Mouse (Mus musculus): Measurements from ENCODE around the gene Gmds. TPM values are rescaled to one million over a fixed set of nuclear protein-coding genes. Genes with fewer than 3 reads are reported as not detected.

The Gmds gene
- polyA plus RNA-seq, 1 experiment: 11.3 TPM

GRCm38 (mm10) chr13:32178682-32179081, 159.9 kb downstream of the Gmds start:
- H3K4me3 ChIP-seq (ENCODE audit: insufficient read depth, low read length): no peak overlapping the region
- H3K27ac ChIP-seq (ENCODE audit: insufficient read depth, low read length): no peak overlapping the region
- H3K4me1 ChIP-seq (ENCODE audit: control insufficient read depth, insufficient read depth, low read length): no peaks in the 10 kb centered on the region
- no peak for TF ChIP-seq CTCF (IDR thresholded peaks at IDR 0.05; ENCODE audit: extremely low read depth, insufficient read depth, low read length)
- TF ChIP-seq POLR2A (IDR thresholded peaks at IDR 0.05; ENCODE audit: extremely low read depth, insufficient read depth, low read length): no peak

GRCm38 (mm10) chr13:32177852-32178453, 160.6 kb downstream of the Gmds start:
- TF ChIP-seq CTCF (IDR thresholded peaks at IDR 0.05; ENCODE audit: extremely low read depth, insufficient read depth, low read length) (no peak), POLR2A (IDR thresholded peaks at IDR 0.05; ENCODE audit: extremely low read depth, insufficient read depth, low read length) (no peak)
- H3K4me3 ChIP-seq (ENCODE audit: insufficient read depth, low read length): no peak overlapping the region
- H3K27ac ChIP-seq (ENCODE audit: insufficient read depth, low read length): no peak overlapping the region
- no peaks in the 10 kb centered on the region for H3K4me1 ChIP-seq (ENCODE audit: control insufficient read depth, insufficient read depth, low read length)

- no peak overlapping the region for H3K4me3 ChIP-seq (ENCODE audit: insufficient read depth, low read length)
- no peak overlapping the region for H3K27ac ChIP-seq (ENCODE audit: insufficient read depth, low read length)
- TF ChIP-seq POLR2A (IDR thresholded peaks at IDR 0.05; ENCODE audit: extremely low read depth, insufficient read depth, low read length) (no peak), CTCF (IDR thresholded peaks at IDR 0.05; ENCODE audit: extremely low read depth, insufficient read depth, low read length) (no peak)
- H3K4me1 ChIP-seq (ENCODE audit: control insufficient read depth, insufficient read depth, low read length): no peaks in the 10 kb centered on the region
These were observed 163.5 kb downstream of the Gmds start for GRCm38 (mm10) chr13:32175028-32175427.

DNA sequence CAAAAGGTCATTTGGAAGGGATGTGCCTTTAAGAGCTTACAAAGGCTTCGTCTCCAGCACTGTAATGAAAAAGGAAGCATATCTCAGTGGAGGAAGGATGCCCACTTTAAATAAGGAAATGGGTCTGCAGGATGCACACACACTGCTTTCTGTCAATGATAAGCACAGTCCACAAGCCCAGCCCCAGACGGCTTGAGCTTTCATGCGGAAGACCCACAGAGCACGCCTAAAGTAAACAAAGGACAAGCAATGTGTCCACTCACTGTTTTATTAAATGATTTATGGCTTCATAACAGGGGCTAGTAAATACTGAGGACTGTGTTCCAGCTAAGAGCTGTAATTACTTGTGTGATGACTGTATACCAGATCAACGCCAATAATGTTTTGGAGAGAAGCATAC, 169.4 kb downstream of the Gmds start:
- no peaks in the 10 kb centered on the region for H3K4me1 ChIP-seq (ENCODE audit: control insufficient read depth, insufficient read depth, low read length)
- TF ChIP-seq CTCF (IDR thresholded peaks at IDR 0.05; ENCODE audit: extremely low read depth, insufficient read depth, low read length) (no peak), POLR2A (IDR thresholded peaks at IDR 0.05; ENCODE audit: extremely low read depth, insufficient read depth, low read length) (no peak)
- H3K4me3 ChIP-seq (ENCODE audit: insufficient read depth, low read length): no peak overlapping the region
- no peak overlapping the region for H3K27ac ChIP-seq (ENCODE audit: insufficient read depth, low read length)

DNA sequence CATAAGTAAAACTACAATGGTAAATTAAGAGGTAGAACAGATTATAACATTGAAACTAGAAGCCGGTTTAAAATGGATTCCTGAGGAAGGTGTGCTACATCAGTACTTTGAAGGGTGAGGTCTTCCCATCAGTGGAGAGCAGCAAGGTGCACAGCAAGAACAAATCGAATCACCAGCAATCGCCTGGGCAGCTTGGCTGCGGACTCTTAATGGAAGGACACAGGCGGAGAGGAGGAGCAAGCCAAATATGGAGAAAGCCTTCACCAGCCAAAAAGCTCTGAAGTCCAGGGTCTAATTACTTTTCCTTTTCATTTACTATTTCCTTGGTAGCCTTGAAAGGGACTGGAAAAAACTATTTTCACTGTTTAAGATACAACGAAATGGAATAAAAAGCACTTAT, 170.7 kb downstream of the Gmds start:
- TF ChIP-seq POLR2A (IDR thresholded peaks at IDR 0.05; ENCODE audit: extremely low read depth, insufficient read depth, low read length): no peak
- TF ChIP-seq CTCF (IDR thresholded peaks at IDR 0.05; ENCODE audit: extremely low read depth, insufficient read depth, low read length): no peak
- H3K27ac ChIP-seq (ENCODE audit: insufficient read depth, low read length): no peak overlapping the region
- H3K4me3 ChIP-seq (ENCODE audit: insufficient read depth, low read length): no peak overlapping the region
- H3K4me1 ChIP-seq (ENCODE audit: control insufficient read depth, insufficient read depth, low read length): no peaks in the 10 kb centered on the region

DNA sequence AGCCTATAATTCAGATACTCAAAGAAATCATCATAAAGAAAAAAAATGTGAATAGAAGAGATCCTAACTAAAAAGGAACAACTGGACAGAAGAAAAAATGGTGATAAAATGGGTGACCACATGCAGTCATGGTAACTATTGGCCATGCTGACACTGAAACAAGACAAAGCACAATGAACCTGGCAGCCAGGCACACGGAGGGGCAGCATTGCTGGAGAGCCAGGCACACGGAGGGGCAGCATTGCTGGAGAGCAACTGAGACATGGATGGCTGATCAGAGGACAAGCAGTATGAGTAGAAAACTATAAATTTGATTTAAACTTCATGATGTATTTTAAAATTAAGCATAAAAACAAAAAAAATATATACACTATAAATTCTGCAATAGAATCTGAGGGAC, 173.0 kb downstream of the Gmds start:
- no peaks in the 10 kb centered on the region for H3K4me1 ChIP-seq (ENCODE audit: control insufficient read depth, insufficient read depth, low read length)
- H3K27ac ChIP-seq (ENCODE audit: insufficient read depth, low read length): no peak overlapping the region
- no peak overlapping the region for H3K4me3 ChIP-seq (ENCODE audit: insufficient read depth, low read length)
- no peak for TF ChIP-seq POLR2A (IDR thresholded peaks at IDR 0.05; ENCODE audit: extremely low read depth, insufficient read depth, low read length)
- no peak for TF ChIP-seq CTCF (IDR thresholded peaks at IDR 0.05; ENCODE audit: extremely low read depth, insufficient read depth, low read length)

DNA sequence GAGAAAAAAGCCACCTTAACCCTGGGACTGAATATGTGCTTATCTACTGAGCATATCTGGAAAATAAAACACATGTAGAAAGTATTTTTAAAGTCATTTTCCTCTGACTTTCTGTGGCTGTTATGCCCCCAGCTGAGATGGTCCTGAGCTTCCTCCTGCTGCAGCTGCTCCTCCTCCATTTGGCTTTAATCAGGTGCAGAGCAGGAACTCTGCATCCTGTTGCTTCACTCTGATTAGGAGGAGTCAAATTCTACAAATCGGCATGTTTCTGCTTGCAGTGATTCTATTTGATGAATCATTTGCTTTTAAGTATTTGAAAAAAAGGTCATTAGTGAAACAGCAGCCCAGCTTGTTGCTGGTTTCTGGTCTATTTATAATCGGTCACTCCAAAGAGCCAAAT, 177.0 kb downstream of the Gmds start:
- TF ChIP-seq CTCF (IDR thresholded peaks at IDR 0.05; ENCODE audit: extremely low read depth, insufficient read depth, low read length): no peak
- no peak for TF ChIP-seq POLR2A (IDR thresholded peaks at IDR 0.05; ENCODE audit: extremely low read depth, insufficient read depth, low read length)
- Histone ChIP-seq H3K27ac (ENCODE audit: insufficient read depth, low read length) (no peak overlapping the region), H3K4me1 (ENCODE audit: control insufficient read depth, insufficient read depth, low read length) (no peaks in the 10 kb centered on the region), H3K4me3 (ENCODE audit: insufficient read depth, low read length) (no peak overlapping the region)

DNA sequence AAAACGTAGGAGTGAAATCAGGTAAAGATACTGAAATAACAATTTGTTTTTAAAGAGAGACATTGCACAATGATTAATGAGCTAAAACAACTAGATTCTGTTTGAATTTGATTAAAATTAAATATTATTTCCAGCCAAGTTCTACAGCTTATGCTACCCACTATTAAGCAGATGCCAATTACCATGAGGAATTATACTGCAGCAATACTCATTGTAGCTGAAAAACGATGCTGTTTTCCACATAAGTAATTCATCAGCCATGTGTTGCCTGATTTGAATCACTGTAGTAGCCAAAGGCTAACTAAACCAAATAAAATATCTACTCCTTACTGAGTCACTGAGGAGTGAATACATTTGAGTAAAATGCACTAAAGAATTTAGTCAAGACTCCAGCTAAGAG, 180.3 kb downstream of the Gmds start:
- Histone ChIP-seq H3K4me3 (ENCODE audit: insufficient read depth, low read length) (no peak overlapping the region), H3K4me1 (ENCODE audit: control insufficient read depth, insufficient read depth, low read length) (no peaks in the 10 kb centered on the region), H3K27ac (ENCODE audit: insufficient read depth, low read length) (no peak overlapping the region)
- no peak for TF ChIP-seq CTCF (IDR thresholded peaks at IDR 0.05; ENCODE audit: extremely low read depth, insufficient read depth, low read length)

- no peak for TF ChIP-seq POLR2A (IDR thresholded peaks at IDR 0.05; ENCODE audit: extremely low read depth, insufficient read depth, low read length)
- no peak for TF ChIP-seq CTCF (IDR thresholded peaks at IDR 0.05; ENCODE audit: extremely low read depth, insufficient read depth, low read length)
- Histone ChIP-seq H3K4me3 (ENCODE audit: insufficient read depth, low read length) (no peak overlapping the region), H3K4me1 (ENCODE audit: control insufficient read depth, insufficient read depth, low read length) (no peaks in the 10 kb centered on the region), H3K27ac (ENCODE audit: insufficient read depth, low read length) (no peak overlapping the region)
These were observed 192.6 kb downstream of the Gmds start for GRCm38 (mm10) chr13:32145916-32146315.

- no peak for TF ChIP-seq CTCF (IDR thresholded peaks at IDR 0.05; ENCODE audit: extremely low read depth, insufficient read depth, low read length)
- TF ChIP-seq POLR2A (IDR thresholded peaks at IDR 0.05; ENCODE audit: extremely low read depth, insufficient read depth, low read length): no peak
These were observed 193.4 kb downstream of the Gmds start for GRCm38 (mm10) chr13:32145179-32145578.

More at GRCm38 (mm10) chr13:32145179-32145578, 193.4 kb downstream of the Gmds start:
- H3K4me3 ChIP-seq (ENCODE audit: insufficient read depth, low read length): no peak overlapping the region
- H3K27ac ChIP-seq (ENCODE audit: insufficient read depth, low read length): no peak overlapping the region
- no peaks in the 10 kb centered on the region for H3K4me1 ChIP-seq (ENCODE audit: control insufficient read depth, insufficient read depth, low read length)
